Mouse (Mus musculus): Measurements from ENCODE around the gene Thap11.

Thap11 gene

DNA sequence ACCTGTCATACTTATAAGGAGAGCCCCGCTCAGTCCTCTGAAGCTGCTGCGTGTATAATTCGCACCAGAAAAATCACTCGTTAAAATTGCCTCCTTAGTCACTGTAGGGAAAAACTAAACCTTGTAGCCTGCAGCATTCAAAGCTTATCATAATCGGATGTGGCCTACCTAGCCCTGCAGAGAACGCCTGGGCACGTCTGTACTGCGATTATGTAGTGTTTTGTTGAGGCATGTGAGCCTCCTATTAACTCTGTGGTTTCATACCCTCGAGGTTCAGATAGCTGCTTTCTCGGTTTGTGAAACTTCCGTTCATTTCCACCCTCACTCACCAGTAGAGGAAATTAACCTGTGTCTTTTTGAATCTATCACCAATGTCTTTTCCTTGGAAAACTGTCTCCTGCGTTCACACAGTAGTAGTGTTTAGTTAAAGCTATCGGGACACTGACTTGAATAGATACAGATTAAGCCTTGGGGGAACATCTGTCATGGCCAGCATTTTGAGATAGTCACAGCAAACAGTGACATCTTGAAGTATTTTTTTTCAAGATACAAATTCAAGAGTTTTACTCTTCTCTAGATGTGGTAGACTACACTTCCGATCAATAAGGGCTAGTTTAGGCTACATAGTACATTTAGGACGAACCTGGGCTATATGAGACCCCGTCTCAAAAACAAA is 46.1 kb downstream of the Thap11 start:
- in situ Hi-C loops (cut with MboI), result no loop called here
